Mouse (Mus musculus) splenic B cell, adult 2 months (primary cell): ENCODE results near the gene Lpo.

Experiments used
- DNase-seq: peaks from one replicate; pipeline ENCODE4 v3.0.0-alpha.2; 2011; ENCODE audit warnings: low read depth, low spot score
- H3K27me3 ChIP-seq: 2 replicates; pipeline ENCODE4 v1.6.1; 2012; ENCODE audit warnings: mild to moderate bottlenecking, low read length, moderate library complexity, mixed read lengths; ENCODE audit not compliant: control insufficient read depth, poor library complexity, insufficient read depth, severe bottlenecking
- H3K36me3 ChIP-seq: 2 replicates; pipeline ENCODE4 v1.6.1; 2012; ENCODE audit warnings: mild to moderate bottlenecking, low read length, moderate library complexity, mixed read lengths; ENCODE audit not compliant: control insufficient read depth, poor library complexity, insufficient read depth, severe bottlenecking

The Lpo gene

DNA sequence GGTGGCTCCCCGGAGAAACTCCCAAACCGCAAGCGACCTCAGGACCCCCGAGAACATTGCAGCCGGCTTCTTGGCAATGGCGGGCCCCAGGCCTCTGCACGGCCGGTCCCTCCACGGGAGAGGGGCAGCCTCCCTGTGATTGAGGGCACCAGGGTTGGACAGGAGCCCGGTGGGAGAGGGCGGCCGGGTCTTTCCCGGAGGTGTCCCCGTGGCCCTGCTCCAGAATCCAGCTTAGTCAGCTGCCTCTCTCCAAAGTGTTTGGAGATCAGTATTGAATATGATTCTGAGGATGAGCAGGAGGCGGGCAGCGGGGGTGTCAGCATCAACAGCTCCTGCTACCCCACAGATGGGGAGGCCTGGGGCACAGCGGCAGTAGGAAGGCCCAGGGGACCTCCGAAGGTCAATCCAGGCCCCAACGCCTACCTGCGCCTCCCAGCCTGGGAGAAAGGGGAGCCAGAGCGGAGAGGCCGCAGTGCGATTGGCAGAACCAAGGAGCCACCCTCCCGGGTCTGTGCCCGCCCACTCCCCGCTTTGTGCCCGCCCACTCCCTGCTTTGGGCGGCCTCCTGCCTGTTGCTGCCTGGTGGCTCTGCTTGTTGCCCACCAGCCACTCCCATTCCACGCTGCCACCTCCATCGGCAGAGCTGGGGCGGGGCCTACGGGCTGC, 49.9 kb downstream of the Lpo start:
- Histone ChIP-seq H3K36me3 (no peaks in the 10 kb centered on the region), H3K27me3 (no peaks in the 10 kb centered on the region)
- DNase-seq: peak; percentile 27

DNA sequence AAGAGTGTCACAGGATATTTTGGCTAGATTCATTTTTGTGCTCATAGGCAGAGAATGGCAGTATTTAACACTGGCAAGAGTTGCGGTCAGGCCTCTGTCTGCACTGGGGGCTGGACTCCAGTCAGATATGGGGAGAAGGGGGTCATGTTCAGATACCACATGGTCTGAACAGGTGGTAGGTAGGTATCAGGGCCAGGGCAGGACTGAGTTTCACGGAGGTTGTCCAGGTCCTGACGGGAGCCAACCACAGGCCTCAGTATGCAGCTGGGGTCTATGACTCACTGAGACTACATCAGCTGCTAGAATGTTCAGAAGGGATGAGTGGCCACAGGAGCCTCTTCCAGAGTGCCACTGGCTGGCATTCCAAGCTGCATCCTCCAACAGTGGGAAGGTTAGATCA, 55.7 kb downstream of the Lpo start:
- Histone ChIP-seq H3K36me3 (no peaks in the 10 kb centered on the region), H3K27me3 (no peaks in the 10 kb centered on the region)

DNA sequence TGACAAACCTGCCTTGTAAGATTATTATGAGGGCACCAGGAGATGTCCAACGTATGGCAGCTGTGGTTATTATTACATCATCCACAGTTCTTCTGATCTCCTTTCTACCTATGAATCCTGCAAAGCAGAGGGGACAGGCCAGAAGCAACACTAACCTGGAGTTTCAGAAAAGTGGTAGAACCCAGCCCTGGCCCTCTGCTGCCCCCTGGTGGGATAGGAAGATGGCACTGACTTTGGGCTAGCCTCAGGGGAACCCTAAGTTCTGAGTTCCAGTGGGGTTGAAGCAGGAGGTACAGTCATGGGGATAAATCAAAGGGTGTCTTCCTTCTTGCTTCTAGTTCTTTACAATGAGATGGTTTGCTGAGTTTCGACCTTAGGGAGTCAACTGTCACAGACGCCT, 57.1 kb downstream of the Lpo start:
- Histone ChIP-seq H3K36me3 (no peaks in the 10 kb centered on the region), H3K27me3 (no peaks in the 10 kb centered on the region)
- peak; percentile 90 for DNase-seq

More for the DNA sequence above, 55.7 kb downstream of the Lpo start:
- peak; percentile 12 for DNase-seq

DNA sequence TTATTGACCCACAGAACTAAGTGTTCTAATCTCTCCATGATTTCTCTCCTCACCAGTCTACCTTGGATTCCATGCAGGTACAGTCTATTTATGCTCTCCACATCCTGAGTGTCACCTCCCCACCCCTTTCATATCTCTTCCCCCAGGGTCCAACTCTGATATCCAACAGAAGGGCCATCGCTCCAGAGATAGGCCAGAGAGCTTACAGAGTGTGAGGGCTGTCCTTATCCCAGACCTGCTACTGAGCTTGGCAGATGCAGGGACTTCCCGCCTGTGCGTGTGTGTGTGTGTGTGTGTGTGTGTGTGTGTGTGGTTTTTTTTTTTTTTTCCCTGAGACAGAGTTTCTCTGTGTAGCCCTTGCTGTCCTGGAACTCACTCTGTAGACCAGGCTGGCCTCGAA, 59.3 kb downstream of the Lpo start:
- no peaks in the 10 kb centered on the region for H3K36me3 ChIP-seq
- DNase-seq: peak; percentile 17
- no peaks in the 10 kb centered on the region; the same call in 1 of the 2 replicates for H3K27me3 ChIP-seq

DNA sequence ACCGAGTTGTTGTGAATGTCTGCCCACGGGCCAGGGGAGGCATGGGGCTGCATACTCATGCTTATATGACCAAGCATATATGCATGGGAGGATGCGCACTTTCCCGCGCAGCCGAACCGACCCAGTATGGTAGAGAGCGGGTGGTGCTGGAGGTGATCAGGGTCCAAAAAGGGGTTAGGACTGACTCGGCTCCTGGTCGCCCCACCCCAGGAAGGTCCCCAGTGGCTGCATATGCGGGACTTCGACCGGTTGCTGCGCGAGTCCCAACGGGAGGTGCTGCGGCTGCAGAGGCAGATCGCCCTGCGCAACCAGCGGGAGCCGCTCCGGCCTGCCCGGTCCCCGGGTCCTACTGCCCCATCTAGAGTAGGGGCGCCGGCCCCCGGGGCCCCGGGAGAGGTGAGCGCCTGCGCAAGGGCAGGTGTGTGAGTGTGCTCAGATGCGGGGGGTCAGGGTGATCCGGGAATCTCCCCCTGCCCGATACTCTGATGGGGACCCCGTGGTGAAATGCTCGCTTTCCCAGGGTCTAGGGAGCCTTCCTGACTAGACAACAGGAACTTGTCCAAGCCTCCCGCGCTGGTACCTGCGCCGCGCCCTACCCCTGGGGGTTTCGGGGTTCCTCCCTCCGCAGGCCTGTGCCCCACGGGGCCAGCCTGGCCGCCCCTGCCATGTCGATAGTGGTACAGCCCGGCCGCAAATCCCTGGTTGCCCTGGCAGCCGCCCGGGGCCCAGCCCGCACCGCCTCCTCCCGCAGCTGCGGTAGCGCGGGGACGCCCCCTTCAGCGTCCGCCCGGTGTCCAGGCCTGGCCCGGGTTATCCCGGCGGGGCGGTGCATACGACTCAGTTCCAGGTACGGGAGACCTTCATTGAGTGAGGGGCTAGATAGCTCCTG, 63.9 kb downstream of the Lpo start:
- Histone ChIP-seq H3K36me3 (no peaks in the 10 kb centered on the region), H3K27me3 (no peaks in the 10 kb centered on the region; the same call in 1 of the 2 replicates)
- DNase-seq: peak; percentile 72

DNA sequence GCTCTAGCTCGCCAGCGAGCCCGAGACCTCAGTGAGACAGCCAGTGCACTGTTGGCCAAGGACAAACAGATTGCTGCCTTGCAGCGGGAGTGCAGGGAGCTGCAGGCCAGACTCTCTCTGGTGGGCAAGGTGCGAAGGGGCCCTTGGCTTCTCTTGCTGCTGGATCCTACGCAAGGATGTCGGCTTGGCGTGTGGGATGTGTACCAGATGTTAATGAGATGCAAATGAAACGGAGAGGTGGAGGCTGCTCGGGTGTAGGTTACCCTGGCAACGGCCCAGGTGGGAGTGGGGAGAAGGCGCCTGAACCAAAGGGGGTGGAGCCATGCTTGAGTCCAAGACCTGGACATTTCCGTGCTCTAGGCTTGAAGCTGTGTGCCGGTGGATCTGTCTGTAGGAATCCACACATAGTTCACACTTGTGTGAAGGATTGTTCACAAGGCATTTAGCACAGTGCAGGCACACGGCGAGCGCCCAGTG, 64.5 kb downstream of the Lpo start:
- no peaks in the 10 kb centered on the region for H3K36me3 ChIP-seq
- H3K27me3 ChIP-seq: no peaks in the 10 kb centered on the region; the same call in 1 of the 2 replicates
- DNase-seq: peak; percentile 62

DNA sequence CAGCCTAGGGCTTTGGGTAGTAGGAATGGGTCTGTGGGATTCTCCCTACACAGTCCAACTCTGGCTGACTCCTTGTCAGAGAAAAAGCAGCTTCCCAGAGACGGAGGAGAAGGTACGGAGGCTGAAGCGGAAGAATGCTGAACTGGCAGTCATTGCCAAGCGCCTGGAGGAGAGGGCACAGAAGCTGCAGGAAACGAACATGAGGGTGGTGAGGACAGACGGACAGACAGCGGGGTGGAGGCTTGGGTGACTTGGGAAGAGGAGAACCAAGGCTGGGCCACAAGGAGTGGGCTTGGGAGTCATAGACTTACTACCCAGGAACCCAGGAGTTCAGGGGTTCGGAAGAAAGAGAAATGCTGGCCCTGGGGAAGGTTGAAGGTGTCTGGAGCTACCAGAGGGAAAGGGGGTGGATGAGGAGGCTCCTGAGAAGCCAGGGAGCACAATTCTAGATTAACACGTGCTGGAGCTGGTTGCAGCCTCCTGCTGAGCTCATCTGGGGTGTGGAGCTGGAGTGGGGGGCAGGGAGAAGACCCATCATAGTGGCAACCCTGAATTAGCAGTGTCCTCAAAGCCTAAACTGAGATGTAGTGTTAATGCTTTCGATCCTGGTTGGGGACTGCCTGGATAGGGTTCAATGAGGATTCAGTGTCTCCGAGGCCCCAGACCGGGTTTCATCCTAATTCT, 65.2 kb downstream of the Lpo start:
- DNase-seq: peak; percentile 35
- Histone ChIP-seq H3K36me3 (peaks cover 5% of the 10 kb centered on the region; the same call in 1 of the 2 replicates), H3K27me3 (no peaks in the 10 kb centered on the region; the same call in 1 of the 2 replicates)

DNA sequence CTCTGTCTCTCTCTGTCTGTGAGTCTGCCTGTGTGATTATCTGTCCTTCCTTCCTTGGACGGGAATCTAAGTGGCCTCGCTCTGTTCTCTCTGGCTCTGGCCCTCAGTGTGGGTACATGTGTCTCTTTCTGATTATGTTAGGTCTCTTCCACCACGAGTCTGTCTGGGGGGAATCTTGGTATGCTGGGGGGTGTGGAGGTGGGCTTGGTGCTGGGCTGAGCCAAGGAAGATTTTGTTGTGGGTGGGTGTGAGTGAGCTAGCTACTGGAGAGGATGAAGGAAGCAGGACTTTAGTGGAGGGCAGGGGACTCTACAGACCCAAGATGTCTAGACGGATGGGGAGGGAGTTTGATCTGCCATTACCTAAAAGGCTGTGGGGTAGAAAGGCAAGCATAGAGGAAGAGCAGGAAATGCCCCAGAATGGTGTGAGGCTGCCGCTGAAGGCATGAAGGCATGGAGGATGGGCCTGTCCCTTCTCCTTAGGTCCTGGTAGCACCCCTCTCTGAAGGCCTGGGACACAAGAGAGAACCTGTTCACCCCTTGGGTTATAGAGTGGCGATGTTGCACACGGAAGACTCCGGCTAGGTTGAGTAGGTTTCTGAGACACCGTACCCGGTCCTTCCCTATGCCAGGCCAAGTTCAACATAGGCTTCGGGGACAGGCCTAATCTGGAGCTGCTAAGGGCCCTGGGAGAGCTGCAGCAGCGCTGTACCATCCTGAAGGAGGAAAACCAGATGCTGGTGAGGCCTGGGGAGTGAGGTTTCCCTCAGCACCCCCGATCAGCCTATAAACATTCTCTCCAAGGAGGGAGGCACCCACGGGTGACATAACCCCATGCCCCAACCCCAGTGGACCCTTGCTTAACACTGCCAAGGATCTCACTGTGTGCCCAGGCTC, 66.0 kb downstream of the Lpo start:
- H3K27me3 ChIP-seq: no peaks in the 10 kb centered on the region; the same call in 1 of the 2 replicates
- H3K36me3 ChIP-seq: peaks cover 12% of the 10 kb centered on the region
- DNase-seq: no peak

DNA sequence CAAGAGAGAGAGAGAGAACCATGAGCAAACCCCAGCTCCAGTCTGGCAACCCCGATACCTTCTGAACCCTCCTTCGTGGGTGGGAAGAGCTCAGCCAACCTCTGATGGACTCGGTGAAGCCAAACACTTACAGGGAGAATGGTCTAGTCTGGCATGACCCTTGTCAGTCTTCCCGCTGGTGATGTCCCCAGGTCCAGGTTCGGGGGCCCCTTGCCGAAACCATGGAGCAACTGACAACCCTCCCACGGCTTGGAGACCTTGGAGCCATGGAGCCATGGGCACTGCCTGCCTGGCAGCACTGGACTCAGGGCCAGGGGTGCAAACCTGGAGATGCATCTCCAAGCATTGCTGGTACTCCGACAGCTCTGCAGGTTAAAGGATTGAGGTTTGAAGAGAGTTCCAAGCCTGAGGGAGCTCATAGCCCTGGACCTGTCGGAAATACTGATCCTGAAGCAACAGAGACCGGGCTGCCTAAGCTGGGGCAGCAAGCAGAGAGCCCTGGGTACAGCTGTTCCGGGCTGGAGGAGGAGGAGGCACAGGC, 66.8 kb downstream of the Lpo start:
- peak; percentile 46 for DNase-seq
- H3K36me3 ChIP-seq: peaks cover 20% of the 10 kb centered on the region
- H3K27me3 ChIP-seq: no peaks in the 10 kb centered on the region; the same call in 1 of the 2 replicates

DNA sequence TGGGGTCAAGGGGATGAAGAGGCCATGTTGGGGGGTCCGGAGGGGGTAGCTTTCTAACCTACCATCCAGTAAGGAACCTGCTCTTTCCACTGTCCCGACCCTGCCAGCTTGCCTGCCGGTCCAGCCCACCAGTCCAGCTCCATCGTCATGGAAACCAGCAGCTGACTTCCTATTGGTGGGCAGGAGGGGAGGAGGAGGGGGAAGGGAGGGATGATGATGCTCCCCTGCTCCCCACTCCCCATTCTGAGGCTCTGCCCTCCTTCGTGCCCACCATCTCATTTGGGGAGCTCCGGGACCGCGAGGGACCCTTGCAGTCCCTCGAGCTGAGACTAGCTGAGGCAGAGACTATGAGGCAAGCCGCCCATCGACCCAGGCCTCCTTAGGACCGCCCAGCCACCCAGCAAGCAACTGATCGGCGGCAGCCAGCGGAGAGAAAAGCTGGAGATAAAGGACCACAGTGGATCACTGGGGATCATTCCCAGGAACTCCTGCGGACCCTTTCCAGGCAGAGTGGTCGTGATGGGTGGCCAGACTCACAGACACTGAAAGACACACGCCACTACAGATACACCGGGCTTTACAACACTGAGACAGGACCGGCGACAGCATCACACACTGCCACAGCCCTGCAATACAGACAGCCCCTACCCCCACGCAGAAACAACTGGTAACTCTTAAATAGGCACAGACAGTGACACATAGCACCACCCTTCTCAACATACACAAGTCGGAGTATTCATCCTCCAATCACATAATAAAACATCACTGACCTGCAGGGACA, 67.6 kb downstream of the Lpo start, which contains the start of gene Tspoap1:
TSS of gene Tspoap1 (plus strand) at position 241 of the 781 bp plus-strand sequence.
- H3K27me3 ChIP-seq: no peaks in the 10 kb centered on the region; the same call in 1 of the 2 replicates
- DNase-seq: peak; percentile 74
- peaks cover 27% of the 10 kb centered on the region for H3K36me3 ChIP-seq

DNA sequence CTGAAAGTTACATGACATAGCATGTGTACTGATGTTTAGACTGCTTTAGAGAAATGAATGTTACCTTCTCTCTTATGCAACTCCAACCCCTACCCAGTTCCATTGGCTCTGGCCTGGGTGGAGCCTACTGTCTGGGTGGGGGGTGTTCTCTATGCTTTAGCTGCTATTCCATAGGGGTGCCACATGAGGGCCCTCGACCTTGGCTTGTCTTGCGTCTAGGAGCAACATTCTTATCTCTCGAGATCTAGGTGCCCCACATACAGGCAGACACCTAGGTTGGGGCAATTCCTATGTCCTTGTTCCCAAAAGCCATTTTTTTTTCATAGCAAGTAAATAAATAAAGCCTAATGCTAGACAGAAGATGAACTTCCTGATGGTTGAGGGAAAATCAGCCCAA, 68.5 kb downstream of the Lpo start:
- H3K27me3 ChIP-seq: no peaks in the 10 kb centered on the region; the same call in 1 of the 2 replicates
- peaks cover 27% of the 10 kb centered on the region for H3K36me3 ChIP-seq
- peak; percentile 86 for DNase-seq

DNA sequence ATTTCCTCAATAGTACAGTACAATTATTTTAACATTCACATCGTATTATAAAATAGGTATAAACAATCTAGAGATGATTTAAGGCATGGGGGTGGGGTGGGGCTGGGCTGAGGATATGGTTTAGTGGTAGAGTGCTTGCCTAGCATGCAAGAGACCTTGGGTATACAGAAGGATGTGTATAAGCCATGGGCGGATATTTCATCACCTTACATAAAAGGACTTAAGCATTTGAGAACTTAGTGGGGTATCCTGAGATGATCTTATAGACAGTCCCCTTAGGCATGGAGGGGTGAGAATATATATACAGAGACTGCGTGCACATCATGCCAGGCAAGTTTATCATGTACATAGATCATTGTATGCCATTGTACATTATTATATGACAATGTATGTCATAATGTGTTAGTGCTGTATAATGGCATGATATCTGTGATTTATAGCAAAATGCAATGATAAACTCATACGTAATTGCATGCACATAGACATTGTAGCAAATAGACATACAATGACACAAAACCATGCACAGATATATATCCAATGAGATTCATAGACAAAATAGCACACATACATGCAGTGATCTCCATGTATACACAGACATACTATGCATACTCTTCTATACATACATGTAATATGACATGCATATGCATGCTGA, 69.0 kb downstream of the Lpo start:
- Histone ChIP-seq H3K27me3 (no peaks in the 10 kb centered on the region), H3K36me3 (peaks cover 27% of the 10 kb centered on the region)
- DNase-seq: peak; percentile 66
